In the genomic region with DNA sequence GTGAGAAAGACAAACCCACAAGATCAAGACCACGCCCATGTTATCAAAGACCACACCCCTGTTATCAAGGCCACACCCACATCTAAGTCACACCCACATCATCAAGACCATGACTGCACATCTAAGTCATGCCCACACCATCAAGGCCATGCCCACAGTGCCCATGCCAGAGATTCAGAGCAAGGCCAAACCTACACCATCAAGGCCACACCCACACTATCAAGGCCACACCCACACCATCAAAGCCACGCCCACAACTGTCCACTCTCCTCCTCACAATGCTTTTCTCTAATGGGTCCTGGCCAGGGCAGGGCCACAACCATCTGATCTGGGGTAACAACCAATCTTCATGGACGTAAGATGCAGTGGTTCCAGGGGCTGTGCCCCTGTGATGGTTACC, we compare ENCODE assay signal across 26 mouse cellular contexts. TPM values are rescaled to one million over a fixed set of nuclear protein-coding genes. Genes with fewer than 3 reads are reported as not detected.
DNase-seq lines count a peak whose midpoint lies in the region; ATAC-seq and TF ChIP-seq lines count a peak whose summit lies in the region.
"Had no signal": no experiment of that assay in that cellular context is flagged by ENCODE, and none has a peak within 500 bp of the region (broad histone marks: within the 10 kb centered on the region; RNA-seq: fewer than 3 reads in every experiment).

No protein-coding gene starts in this region.

- no peaks in the 10 kb centered on the region for H3K27me3 ChIP-seq in hindbrain, embryonic 15.5 days
- no peaks in the 10 kb centered on the region for H3K27me3 ChIP-seq in hindbrain, embryonic 13.5 days
- H3K27me3 ChIP-seq in lung, embryonic 16.5 days (ENCODE audit: control insufficient read depth, insufficient read depth, low read depth, low read length), result no peaks in the 10 kb centered on the region
- no peaks in the 10 kb centered on the region for H3K27me3 ChIP-seq in cerebellum, adult 2 months (ENCODE audit: control insufficient read depth, insufficient read depth, low read length)
- H3K27me3 ChIP-seq: kidney, embryonic 15.5 days; Patski had no signal

- H3K9ac ChIP-seq in hindbrain, embryonic 15.5 days, result no peak overlapping the region
- H3K9ac ChIP-seq in hindbrain, embryonic 13.5 days, result no peak overlapping the region
- H3K9ac ChIP-seq in lung, embryonic 16.5 days (ENCODE audit: low read length), result no peak overlapping the region
- H3K9ac ChIP-seq: kidney, embryonic 15.5 days; liver, embryonic 14.5 days had no signal

- no peak for TF ChIP-seq CTCF in lung, adult 2 months (IDR thresholded peaks at IDR 0.05; ENCODE audit: insufficient read depth, low read length)
- no peak for TF ChIP-seq CTCF in cerebellum, adult 2 months (IDR thresholded peaks at IDR 0.05; ENCODE audit: borderline replicate concordance, insufficient read depth, low read depth, low read length)

- WGBS in hindbrain, embryonic 15.5 days, result 80% methylated on average over 3 of the region's 3 CpGs
- 84% methylated on average over 3 of the region's 3 CpGs for WGBS in hindbrain, embryonic 13.5 days
- 71% methylated on average over 3 of the region's 3 CpGs for WGBS in lung, embryonic 16.5 days
- 71% methylated on average over 3 of the region's 3 CpGs for WGBS in lung, adult 2 months
- 76% methylated on average over 3 of the region's 3 CpGs for WGBS in cerebellum, adult 2 months

- H3K9me3 ChIP-seq in hindbrain, embryonic 15.5 days, result no peaks in the 10 kb centered on the region
- H3K9me3 ChIP-seq in hindbrain, embryonic 13.5 days, result no peaks in the 10 kb centered on the region
- H3K9me3 ChIP-seq in lung, embryonic 16.5 days (ENCODE audit: control insufficient read depth, low read length), result no peaks in the 10 kb centered on the region
- H3K9me3 ChIP-seq: forebrain, embryonic 10.5 days; kidney, embryonic 15.5 days had no signal

- H3K4me1 ChIP-seq in hindbrain, embryonic 15.5 days (replicated peaks), result peaks cover 12% of the 10 kb centered on the region; the same call in 1 of the 2 replicates
- peaks cover 12% of the 10 kb centered on the region; the same call in 1 of the 2 replicates for H3K4me1 ChIP-seq in hindbrain, embryonic 13.5 days (replicated peaks)
- H3K4me1 ChIP-seq in lung, embryonic 16.5 days (replicated peaks; ENCODE audit: control insufficient read depth, insufficient read depth, low read length), result no peaks in the 10 kb centered on the region
- no peaks in the 10 kb centered on the region for H3K4me1 ChIP-seq in lung, adult 2 months (ENCODE audit: control insufficient read depth, insufficient read depth, low read length)
- peaks cover 19% of the 10 kb centered on the region for H3K4me1 ChIP-seq in cerebellum, adult 2 months (ENCODE audit: control insufficient read depth, insufficient read depth, low read length)

- peak; percentile 33; the same call in 1 of the 2 replicates for ATAC-seq in hindbrain, embryonic 15.5 days (ENCODE audit: low FRiP score, low read depth)
- ATAC-seq in hindbrain, embryonic 13.5 days (ENCODE audit: low FRiP score), result no peak
- peak; percentile 28; the same call in 1 of the 2 replicates for ATAC-seq in lung, embryonic 16.5 days (ENCODE audit: low read depth)
- 0 out of 2 replicates have a peak, but pooled peaks have one; percentile 26 for ATAC-seq in megakaryocyte progenitor cell, adult 5-6 weeks (replicated peaks; ENCODE audit: poor library complexity)
- ATAC-seq: CD4-positive, CD25-positive, alpha-beta regulatory T cell, adult 4 months; intestine, embryonic 16.5 days; Patski had no signal

- H3K4me3 ChIP-seq in hindbrain, embryonic 15.5 days, result no peak overlapping the region
- H3K4me3 ChIP-seq in hindbrain, embryonic 13.5 days, result no peak overlapping the region
- H3K4me3 ChIP-seq in lung, embryonic 16.5 days (ENCODE audit: low read length), result no peak overlapping the region
- H3K4me3 ChIP-seq in lung, adult 2 months (replicated peaks; ENCODE audit: extremely low read depth, low read depth, low read length), result no peak overlapping the region
- no peak overlapping the region for H3K4me3 ChIP-seq in cerebellum, adult 2 months (replicated peaks; ENCODE audit: insufficient read depth, low read depth, low read length)
- H3K4me3 ChIP-seq: forebrain, embryonic 10.5 days; gastrocnemius, adult 2 months; kidney, embryonic 15.5 days; left cerebral cortex, adult 2 months had no signal

- peaks cover 22% of the 10 kb centered on the region for H3K36me3 ChIP-seq in hindbrain, embryonic 15.5 days
- H3K36me3 ChIP-seq in hindbrain, embryonic 13.5 days, result peaks cover 50% of the 10 kb centered on the region
- H3K36me3 ChIP-seq in lung, embryonic 16.5 days (ENCODE audit: control insufficient read depth, insufficient read depth, low read length), result peaks cover under 1% of the 10 kb centered on the region; the same call in 1 of the 2 replicates

- no peak for TF ChIP-seq POLR2A in lung, adult 2 months (IDR thresholded peaks at IDR 0.05; ENCODE audit: borderline replicate concordance, extremely low read depth, low read depth, low read length)
- no peak for TF ChIP-seq POLR2A in cerebellum, adult 2 months (IDR thresholded peaks at IDR 0.05; ENCODE audit: borderline replicate concordance, insufficient read depth, low read length)

- DNase-seq in adrenal gland, adult 2 months, result peak; percentile 30
- no peak for DNase-seq in adrenal gland, postnatal 4 days (ENCODE audit: low spot score in 2 of 2)
- no peak for DNase-seq in lung, adult 2 months
- DNase-seq in cerebellum, adult 2 months, result no peak
- DNase-seq: cerebellum, adult 8-10 months; gastrocnemius, adult 2 months; kidney, postnatal 4 days; layer of hippocampus, adult 9-11 months; left cerebral cortex, postnatal 4 days; lung, postnatal 36 days; retina, postnatal 1 day; right cerebral cortex, postnatal 4 days; thymus, adult 18-20 months had no signal

- H3K4me2 ChIP-seq in hindbrain, embryonic 15.5 days, result no peak overlapping the region
- H3K4me2 ChIP-seq in hindbrain, embryonic 13.5 days, result no peak overlapping the region
- H3K4me2 ChIP-seq in lung, embryonic 16.5 days (ENCODE audit: low read depth, low read length), result no peak overlapping the region
- H3K4me2 ChIP-seq: kidney, embryonic 15.5 days; midbrain, embryonic 11.5 days had no signal

- H3K27ac ChIP-seq in hindbrain, embryonic 15.5 days (replicated peaks), result no peak overlapping the region
- no peak overlapping the region for H3K27ac ChIP-seq in hindbrain, embryonic 13.5 days
- no peak overlapping the region for H3K27ac ChIP-seq in lung, embryonic 16.5 days (ENCODE audit: low read length)
- H3K27ac ChIP-seq in cerebellum, adult 2 months (ENCODE audit: insufficient read depth, low read length), result no peak overlapping the region
- H3K27ac ChIP-seq: forebrain, embryonic 10.5 days; gastrocnemius, adult 2 months; kidney, embryonic 15.5 days; left cerebral cortex, adult 2 months; liver, embryonic 14.5 days had no signal

RNA-seq across cellular contexts. Expression of a gene that starts 31.2 kb away (rescaled TPM):
- total RNA-seq in adrenal gland, adult 2 months (2021), result 100 to 1,000 TPM in 1 of 2 experiments, 10 to 100 TPM in 1; 57.0 to 104 TPM
- 58.9 and 60.5 TPM in 2 replicates for polyA plus RNA-seq in adrenal gland, adult 2 months (2012; rRNA removed)
- total RNA-seq in adrenal gland, postnatal 4 days (2021), result 10 to 100 TPM; 85.3 to 88.5 TPM
- 160 and 177 TPM in 2 replicates for polyA plus RNA-seq in hindbrain, embryonic 15.5 days (2015; fragmentation: Nextera tagmentation; extraction: Ambion mirVana)
- 60.4 and 65.2 TPM in 2 replicates for polyA plus RNA-seq in hindbrain, embryonic 13.5 days (2015; fragmentation: Nextera tagmentation; extraction: Ambion mirVana)
- polyA plus RNA-seq in lung, embryonic 16.5 days (2015; fragmentation: Nextera tagmentation; extraction: Ambion mirVana), result 12.2 and 13.8 TPM in 2 replicates
- polyA plus RNA-seq in lung, adult 2 months (2012; rRNA removed), result 72.9 and 74.9 TPM in 2 replicates
- 0.15 and 0.22 TPM in 2 replicates for total RNA-seq in megakaryocyte progenitor cell, adult 5-6 weeks (2015)
- total RNA-seq in megakaryocyte progenitor cell, adult 5-6 weeks (2017), result 0.27 and 0.42 TPM in 2 replicates
- 316 and 321 TPM in 2 replicates for polyA plus RNA-seq in cerebellum, adult 2 months (2012; rRNA removed)

RNA-seq across cellular contexts. Expression of a gene that starts 56.8 kb away (rescaled TPM):
- not detected for total RNA-seq in adrenal gland, adult 2 months (2021)
- 0.03 TPM in 1 of 2 replicates, not detected in the other for polyA plus RNA-seq in adrenal gland, adult 2 months (2012; rRNA removed)
- total RNA-seq in adrenal gland, postnatal 4 days (2021), result under 1 TPM; 0.31 to 0.59 TPM
- polyA plus RNA-seq in hindbrain, embryonic 15.5 days (2015; fragmentation: Nextera tagmentation; extraction: Ambion mirVana), result 0.44 and 2.5 TPM in 2 replicates
- polyA plus RNA-seq in hindbrain, embryonic 13.5 days (2015; fragmentation: Nextera tagmentation; extraction: Ambion mirVana), result 0.91 and 1.1 TPM in 2 replicates
- 0.41 TPM in 1 of 2 replicates, not detected in the other for polyA plus RNA-seq in lung, embryonic 16.5 days (2015; fragmentation: Nextera tagmentation; extraction: Ambion mirVana)
- polyA plus RNA-seq in lung, adult 2 months (2012; rRNA removed), result not detected in 2 replicates
- total RNA-seq in megakaryocyte progenitor cell, adult 5-6 weeks (2015), result not detected in 2 replicates
- not detected in 2 replicates for total RNA-seq in megakaryocyte progenitor cell, adult 5-6 weeks (2017)
- 0.13 and 0.28 TPM in 2 replicates for polyA plus RNA-seq in cerebellum, adult 2 months (2012; rRNA removed)
- total RNA-seq: left cerebral cortex, postnatal 4 days had no signal
- polyA plus RNA-seq: gonadal fat pad, adult 2 months; Patski had no signal
